Mouse (Mus musculus) liver, embryonic 16.5 days (tissue): ENCODE results near the gene Csad. TPM values are rescaled to one million over a fixed set of nuclear protein-coding genes. Genes with fewer than 3 reads are reported as not detected.
A peak's percentile ranks its signal among the peaks of the same experiment; 100 is the strongest.

Source experiments
- ATAC-seq: fragments of 200-750 bp; cut with Nextera tagmentation; 2 replicates; pipeline ENCODE4 v1.8.0; 2017; ENCODE audit warnings: low read depth, mild to moderate bottlenecking, moderate number of reproducible peaks, moderate library complexity
- H3K27ac ChIP-seq: fragments of 300-500 bp; sonication (generic); 2 replicates; pipeline ENCODE4 v1.5.1; 2014; ENCODE audit warnings: mild to moderate bottlenecking, low read length
- H3K27me3 ChIP-seq: fragments of 300-500 bp; sonication (generic); 2 replicates; pipeline ENCODE4 v1.6.1; 2014; ENCODE audit warnings: low read depth, low read length, mixed read lengths; ENCODE audit not compliant: control insufficient read depth, insufficient read depth
- H3K36me3 ChIP-seq: fragments of 300-500 bp; sonication (generic); 2 replicates; pipeline ENCODE4 v1.6.1; 2014; ENCODE audit warnings: mild to moderate bottlenecking; ENCODE audit not compliant: control insufficient read depth, insufficient read depth
- H3K4me1 ChIP-seq: fragments of 300-500 bp; sonication (generic); 2 replicates; pipeline ENCODE4 v1.6.1; 2014; ENCODE audit warnings: low read depth, low read length, mixed read lengths; ENCODE audit not compliant: control insufficient read depth
- H3K4me2 ChIP-seq: fragments of 300-500 bp; sonication (generic); 2 replicates; pipeline ENCODE4 v1.6.1; 2014; ENCODE audit warnings: low read depth, low read length, mixed read lengths
- H3K4me3 ChIP-seq: fragments of 300-500 bp; sonication (generic); 2 replicates; pipeline ENCODE4 v1.5.1; 2014; ENCODE audit warnings: low read depth, mild to moderate bottlenecking, low read length
- H3K9ac ChIP-seq: fragments of 300-500 bp; sonication (generic); 2 replicates; pipeline ENCODE4 v1.6.1; 2014; ENCODE audit warnings: low read depth, low read length
- H3K9me3 ChIP-seq: fragments of 300-500 bp; sonication (generic); replicated peaks from 2 replicates; pipeline ENCODE4 v1.6.1; 2016; ENCODE audit warnings: low read length; ENCODE audit not compliant: control insufficient read depth
- WGBS: fragments of 180-500 bp; shearing (Covaris S2); extraction: QIAGEN DNeasy Blood & Tissue Kit; methylation state at CpG from one replicate; pipeline ENCODE4 v1.1.7; 2014; ENCODE audit not compliant: insufficient replicate concordance; 5-methylcytosine and 5-hydroxymethylcytosine counted together
- polyA plus RNA-seq: library from polyadenylated mRNA; unstranded; fragments of >200 nt; fragmentation: Nextera tagmentation; extraction: Ambion mirVana; gene quantifications from 2 replicates; pipeline ENCODE4 v1.2.1, GENCODE M21; 2015

The Csad gene
- polyA plus RNA-seq, 1 experiment from 2014 or later: 60.2 TPM

DNA sequence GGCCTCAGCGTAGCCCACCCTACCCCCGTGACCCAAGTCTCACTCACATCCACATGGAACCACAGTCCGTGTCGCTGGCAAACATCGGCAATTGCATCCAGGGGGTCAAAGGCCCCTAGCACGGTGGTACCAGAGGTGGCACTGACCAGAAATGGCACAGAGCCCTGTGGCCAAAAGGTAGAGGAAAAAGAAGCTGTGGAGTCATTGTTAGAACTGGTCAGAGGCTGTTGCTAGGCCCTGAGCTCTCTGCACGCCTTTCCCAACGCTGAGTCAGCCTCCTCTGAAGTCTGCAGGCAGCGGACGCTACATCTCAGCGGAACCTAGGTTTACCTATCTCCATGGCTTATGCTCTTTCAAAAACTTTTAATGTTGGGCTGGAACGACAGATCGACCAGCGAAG, 24.6 kb downstream of the Csad start:
- H3K4me2 ChIP-seq: no peak overlapping the region
- peaks cover 10% of the 10 kb centered on the region for H3K4me1 ChIP-seq
- WGBS: 80% methylated on average over 14 of the region's 14 CpGs
- ATAC-seq: no peak
- no peak overlapping the region for H3K27ac ChIP-seq
- H3K9me3 ChIP-seq: no peaks in the 10 kb centered on the region
- no peaks in the 10 kb centered on the region for H3K36me3 ChIP-seq
- no peak overlapping the region for H3K9ac ChIP-seq
- no peak overlapping the region for H3K4me3 ChIP-seq
- H3K27me3 ChIP-seq: no peaks in the 10 kb centered on the region

DNA sequence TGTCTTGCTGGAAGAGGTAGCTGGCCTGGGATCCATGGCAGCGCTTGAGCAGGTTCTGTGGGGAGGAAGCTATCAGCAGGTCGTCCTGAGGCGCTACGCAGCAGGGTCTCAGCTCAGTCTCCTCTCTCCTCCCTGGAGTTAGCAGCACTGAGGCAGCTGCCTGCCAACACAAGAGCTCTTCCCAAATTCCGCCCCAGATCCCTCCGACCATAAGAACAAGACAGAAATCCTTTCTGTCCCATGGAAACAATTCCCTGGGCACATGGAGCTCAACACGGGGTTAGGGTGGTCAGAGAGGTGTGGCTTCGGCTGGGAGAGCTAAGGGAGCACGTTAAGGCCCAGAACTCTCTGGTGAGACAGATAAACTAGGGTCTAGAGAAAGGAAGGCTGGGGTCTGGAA, 25.4 kb downstream of the Csad start:
- ATAC-seq: no peak
- H3K4me1 ChIP-seq: peaks cover 10% of the 10 kb centered on the region
- WGBS: 65% methylated on average over 9 of the region's 9 CpGs
- H3K4me3 ChIP-seq: no peak overlapping the region
- no peak overlapping the region for H3K27ac ChIP-seq
- H3K36me3 ChIP-seq: no peaks in the 10 kb centered on the region
- no peaks in the 10 kb centered on the region for H3K27me3 ChIP-seq
- no peaks in the 10 kb centered on the region for H3K9me3 ChIP-seq
- H3K4me2 ChIP-seq: no peak overlapping the region
- H3K9ac ChIP-seq: no peak overlapping the region

DNA sequence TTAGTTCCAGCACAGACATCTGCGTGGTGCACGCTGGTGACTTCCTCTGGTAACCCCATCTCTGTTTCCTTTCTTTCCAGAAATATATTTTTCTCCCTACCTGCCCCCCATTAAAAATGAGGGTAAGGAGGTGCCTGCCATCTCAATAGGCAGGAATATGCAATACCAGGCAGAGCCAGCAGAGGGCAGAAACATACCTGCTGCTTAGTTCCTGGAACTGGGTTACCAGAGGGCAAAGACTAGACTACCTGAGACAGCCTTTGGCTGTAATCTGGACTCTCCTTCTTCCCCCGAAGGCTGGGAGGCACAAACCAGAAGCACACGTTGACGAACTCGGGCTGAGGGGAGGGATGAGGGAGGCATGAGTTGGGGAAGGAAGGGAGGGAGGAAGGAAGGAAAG, 26.2 kb downstream of the Csad start:
- Histone ChIP-seq H3K27ac (no peak overlapping the region), H3K9me3 (no peaks in the 10 kb centered on the region), H3K4me2 (no peak overlapping the region), H3K27me3 (no peaks in the 10 kb centered on the region), H3K36me3 (no peaks in the 10 kb centered on the region), H3K9ac (no peak overlapping the region), H3K4me1 (peaks cover 10% of the 10 kb centered on the region), H3K4me3 (no peak overlapping the region)
- ATAC-seq: peak; percentile 34; the same call in 1 of the 2 replicates
- 16% methylated on average over 6 of the region's 6 CpGs for WGBS

DNA sequence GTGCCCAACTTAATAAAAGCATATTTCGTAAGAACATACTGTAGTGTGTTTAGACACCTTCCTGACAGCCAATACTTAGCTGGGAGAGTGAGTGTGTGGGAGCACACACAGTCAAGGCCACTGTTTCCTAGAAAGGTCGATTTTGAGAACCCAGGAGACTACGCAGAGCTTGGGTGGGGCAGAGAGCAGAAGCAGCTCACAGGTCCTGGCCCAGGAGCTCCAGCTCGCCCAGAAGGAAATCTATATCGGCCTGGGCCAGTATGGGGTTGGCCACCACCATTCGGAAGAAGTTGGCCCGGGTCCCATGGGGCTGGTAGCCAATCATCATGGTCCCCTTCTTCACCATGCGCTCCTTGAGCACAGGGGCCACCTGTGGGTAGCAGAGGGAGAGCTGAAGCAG, 27.1 kb downstream of the Csad start:
- 67% methylated on average over 8 of the region's 8 CpGs for WGBS
- Histone ChIP-seq H3K36me3 (no peaks in the 10 kb centered on the region), H3K9me3 (no peaks in the 10 kb centered on the region), H3K9ac (no peak overlapping the region), H3K4me2 (no peak overlapping the region), H3K27ac (no peak overlapping the region), H3K4me1 (peaks cover 10% of the 10 kb centered on the region), H3K27me3 (no peaks in the 10 kb centered on the region), H3K4me3 (no peak overlapping the region)
- no peak for ATAC-seq

DNA sequence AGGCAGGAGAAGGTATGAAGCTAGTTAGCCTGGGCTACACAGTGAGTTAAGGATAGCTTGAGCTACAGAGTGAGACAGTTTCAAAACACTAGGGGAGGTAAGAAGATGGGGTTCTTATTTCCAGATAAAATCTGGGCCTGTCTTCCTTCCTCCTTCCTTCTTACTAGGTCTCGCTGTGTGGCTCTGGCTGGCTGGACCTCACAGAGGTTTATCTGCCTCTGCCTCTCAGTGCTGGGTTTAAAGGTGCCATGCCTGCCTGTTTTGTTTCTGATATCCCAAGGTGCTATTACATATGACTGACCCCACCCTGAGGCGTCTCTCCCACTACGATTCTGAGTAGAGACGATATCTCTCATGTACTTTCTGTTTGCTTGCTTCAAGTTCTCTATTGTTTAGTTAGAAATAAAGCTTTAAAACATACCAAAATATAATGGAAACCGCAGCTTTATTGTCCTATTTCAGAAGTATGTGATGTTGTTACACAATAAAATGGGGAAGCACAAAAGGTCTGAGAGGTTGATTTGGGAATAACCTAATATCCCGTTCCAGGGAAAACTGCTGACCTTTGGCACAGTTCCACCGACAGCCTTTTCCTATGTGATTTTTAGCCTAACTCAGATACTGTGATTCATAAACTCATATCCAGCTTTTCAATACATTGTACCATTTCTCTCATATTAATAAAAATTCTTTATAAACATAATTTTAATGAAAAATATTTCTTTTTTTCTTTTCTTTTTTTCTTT, 27.8 kb downstream of the Csad start:
- no peak overlapping the region for H3K4me3 ChIP-seq
- no peaks in the 10 kb centered on the region for H3K9me3 ChIP-seq
- no peak overlapping the region for H3K4me2 ChIP-seq
- 43% methylated on average over 7 of the region's 7 CpGs for WGBS
- peaks cover 10% of the 10 kb centered on the region for H3K4me1 ChIP-seq
- H3K36me3 ChIP-seq: no peaks in the 10 kb centered on the region
- no peak overlapping the region for H3K9ac ChIP-seq
- ATAC-seq: no peak
- H3K27me3 ChIP-seq: no peaks in the 10 kb centered on the region
- no peak overlapping the region for H3K27ac ChIP-seq

DNA sequence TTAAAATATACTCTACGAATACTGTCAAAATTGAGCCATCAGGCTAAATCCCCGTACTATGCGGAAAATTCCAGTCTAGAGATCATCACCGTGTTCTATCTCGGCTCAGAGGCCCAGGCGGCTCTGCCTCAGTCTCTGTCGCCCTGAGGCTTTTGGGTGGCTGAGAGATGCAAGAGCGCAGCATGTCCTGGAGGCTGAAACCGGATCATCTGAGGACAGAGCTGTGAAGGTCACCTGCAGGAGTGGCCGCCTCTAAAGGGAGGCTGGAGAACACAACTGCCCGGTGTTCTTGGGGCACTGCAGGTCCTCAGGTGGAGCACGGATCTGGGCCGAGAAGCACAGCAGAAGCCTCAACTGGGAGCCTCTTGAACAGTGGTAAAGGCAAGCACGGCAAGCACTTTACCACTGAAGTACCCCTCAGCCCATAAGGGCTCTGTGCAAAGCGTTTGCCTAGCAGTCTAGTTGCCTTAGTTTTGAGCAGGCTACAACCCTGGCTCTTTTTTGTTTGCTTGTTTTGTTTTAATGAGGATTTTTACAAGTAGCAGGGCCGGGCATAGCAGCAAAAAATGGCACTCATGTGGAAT, 28.7 kb downstream of the Csad start:
- Histone ChIP-seq H3K4me2 (no peak overlapping the region), H3K36me3 (no peaks in the 10 kb centered on the region), H3K4me3 (no peak overlapping the region), H3K9ac (no peak overlapping the region), H3K4me1 (peaks cover 10% of the 10 kb centered on the region), H3K27ac (no peak overlapping the region), H3K27me3 (no peaks in the 10 kb centered on the region), H3K9me3 (no peaks in the 10 kb centered on the region)
- no peak for ATAC-seq
- WGBS: 80% methylated on average over 16 of the region's 16 CpGs

DNA sequence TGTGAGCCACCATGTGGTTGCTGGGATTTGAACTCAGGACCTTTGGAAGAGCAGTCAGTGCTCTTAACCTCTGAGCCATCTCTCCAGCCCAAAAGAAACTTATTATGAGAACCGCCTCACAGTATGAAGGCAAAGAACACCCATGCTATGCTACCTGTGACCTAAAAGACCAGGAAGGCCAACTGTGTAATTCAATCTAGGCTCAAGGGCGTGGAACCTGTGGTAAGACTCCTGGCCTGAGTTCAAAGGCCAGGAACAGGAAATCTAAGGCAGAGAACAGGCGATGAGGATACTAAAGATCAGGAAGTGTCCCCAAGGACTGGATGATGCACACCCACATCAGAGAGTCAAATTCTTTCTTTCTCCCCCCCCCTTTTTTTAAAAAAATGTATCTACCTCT, 30.9 kb downstream of the Csad start:
- Histone ChIP-seq H3K27me3 (no peaks in the 10 kb centered on the region), H3K4me2 (no peak overlapping the region), H3K9ac (no peak overlapping the region), H3K4me1 (peaks cover 10% of the 10 kb centered on the region), H3K36me3 (no peaks in the 10 kb centered on the region), H3K9me3 (no peaks in the 10 kb centered on the region), H3K4me3 (no peak overlapping the region), H3K27ac (no peak overlapping the region)
- 52% methylated on average over 3 of the region's 3 CpGs for WGBS
- ATAC-seq: no peak

DNA sequence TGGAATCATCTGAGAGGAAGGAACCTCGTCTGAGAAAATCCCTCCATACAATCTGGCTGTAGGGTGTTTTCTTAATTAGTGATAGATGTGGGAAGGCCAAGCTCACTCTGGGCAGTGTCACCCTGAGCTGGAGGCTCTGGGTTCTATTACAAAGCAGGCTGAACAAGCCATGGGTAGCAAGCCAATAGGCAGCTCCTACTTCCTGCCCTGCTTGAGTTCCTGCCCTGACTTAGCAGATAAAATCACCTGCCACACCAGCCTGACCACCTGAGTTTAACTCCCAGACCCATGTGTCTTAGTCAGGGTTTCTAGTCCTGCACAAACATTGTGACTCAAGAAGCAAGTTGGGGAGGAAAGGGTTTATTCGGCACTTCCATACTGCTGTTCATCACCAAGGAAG, 35.5 kb downstream of the Csad start:
- H3K27me3 ChIP-seq: no peaks in the 10 kb centered on the region
- H3K36me3 ChIP-seq: no peaks in the 10 kb centered on the region
- H3K4me3 ChIP-seq: no peak overlapping the region
- WGBS: 66% methylated on average over 2 of the region's 2 CpGs
- no peak for ATAC-seq
- no peaks in the 10 kb centered on the region for H3K4me1 ChIP-seq
- no peaks in the 10 kb centered on the region for H3K9me3 ChIP-seq
- no peak overlapping the region for H3K9ac ChIP-seq
- H3K27ac ChIP-seq: no peak overlapping the region
- H3K4me2 ChIP-seq: no peak overlapping the region

DNA sequence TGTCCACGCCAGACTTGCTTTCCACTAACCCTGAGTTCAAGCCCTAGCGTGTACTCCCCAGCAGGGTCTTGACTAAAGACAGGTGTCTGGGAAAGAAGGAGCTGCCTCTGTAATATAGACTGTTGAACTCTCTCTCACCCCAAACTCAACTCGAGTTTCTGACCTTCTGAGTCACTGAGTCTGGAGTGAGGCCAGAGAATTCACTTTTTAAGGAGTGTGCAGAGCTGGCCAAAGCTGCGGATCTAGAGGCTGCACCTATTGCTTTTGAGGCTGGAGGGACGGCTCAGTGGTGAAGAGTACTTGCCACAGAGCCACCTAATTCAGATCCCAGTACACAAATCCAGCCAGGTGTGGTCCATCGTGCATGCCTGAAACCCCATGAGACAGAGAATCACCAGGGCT, 36.9 kb downstream of the Csad start:
- 56% methylated on average over 6 of the region's 6 CpGs for WGBS
- Histone ChIP-seq H3K4me3 (no peak overlapping the region), H3K36me3 (no peaks in the 10 kb centered on the region), H3K9me3 (no peaks in the 10 kb centered on the region), H3K4me1 (no peaks in the 10 kb centered on the region), H3K27me3 (no peaks in the 10 kb centered on the region), H3K4me2 (no peak overlapping the region), H3K27ac (no peak overlapping the region), H3K9ac (no peak overlapping the region)
- no peak for ATAC-seq
